Mouse (Mus musculus): Measurements from ENCODE around the gene Maats1. TPM values are rescaled to one million over a fixed set of nuclear protein-coding genes. Genes with fewer than 3 reads are reported as not detected.

Gene Maats1
- total and polyA plus RNA-seq, 2 experiments from 2014 or later, result 1.5 to 2.6 TPM

DNA sequence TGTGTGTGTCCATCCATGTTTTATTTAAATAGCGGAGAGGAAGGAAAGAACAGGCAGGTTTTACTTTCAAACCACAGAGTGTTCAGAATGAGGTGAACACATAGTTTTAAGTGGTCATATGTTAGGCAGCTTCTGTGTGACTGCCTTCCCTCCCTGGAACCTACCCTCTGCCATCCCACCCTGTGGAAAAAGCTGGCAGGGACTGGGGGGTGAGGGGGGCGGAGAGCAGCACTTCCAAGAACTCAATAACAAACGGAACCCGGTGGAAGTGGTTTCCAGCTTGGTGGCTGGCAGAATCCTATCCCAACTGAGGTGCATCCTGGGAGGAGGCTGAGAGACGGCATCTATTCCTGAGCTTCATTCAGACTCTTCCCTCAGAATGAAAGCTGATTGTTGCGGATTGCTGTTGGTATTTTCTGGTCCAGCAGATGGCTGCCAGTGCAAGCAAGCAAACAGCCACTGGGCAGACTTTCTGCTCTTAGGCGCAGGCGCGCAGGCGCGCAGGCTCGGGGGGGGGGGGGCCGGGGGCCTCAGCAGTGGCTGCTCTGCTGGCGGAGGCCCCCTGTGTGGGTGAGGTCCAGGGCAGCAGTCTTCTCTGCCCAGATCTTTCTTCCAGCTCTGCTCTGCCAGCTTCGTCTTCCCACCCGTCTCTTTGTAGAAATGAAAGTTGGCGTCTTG is 34.4 kb upstream of the Maats1 start:
- ATAC-seq (peak; percentile 95), DNase-seq (peak; percentile 85)
- H3K4me2 ChIP-seq (ENCODE audit: low read depth), result peak overlapping the region; percentile 51
- WGBS, result 15% methylated on average over 17 of the region's 17 CpGs
- H3K9me3 ChIP-seq (ENCODE audit: low read length), result no peaks in the 10 kb centered on the region
- no peaks in the 10 kb centered on the region for H3K27me3 ChIP-seq (ENCODE audit: insufficient read depth, low read length)
- H3K4me1 ChIP-seq (ENCODE audit: insufficient read depth), result no peaks in the 10 kb centered on the region
- peak overlapping the region; percentile 32 for H3K4me3 ChIP-seq (ENCODE audit: low read depth, low read length)
- peak overlapping the region; percentile 75 for H3K27ac ChIP-seq (ENCODE audit: low read depth, low read length)
- H3K36me3 ChIP-seq (ENCODE audit: insufficient read depth), result no peaks in the 10 kb centered on the region
- peak overlapping the region; percentile 49 for H3K9ac ChIP-seq
- peak; percentile 62 for TF ChIP-seq CTCF (IDR thresholded peaks at IDR 0.05; ENCODE audit: low read depth)

DNA sequence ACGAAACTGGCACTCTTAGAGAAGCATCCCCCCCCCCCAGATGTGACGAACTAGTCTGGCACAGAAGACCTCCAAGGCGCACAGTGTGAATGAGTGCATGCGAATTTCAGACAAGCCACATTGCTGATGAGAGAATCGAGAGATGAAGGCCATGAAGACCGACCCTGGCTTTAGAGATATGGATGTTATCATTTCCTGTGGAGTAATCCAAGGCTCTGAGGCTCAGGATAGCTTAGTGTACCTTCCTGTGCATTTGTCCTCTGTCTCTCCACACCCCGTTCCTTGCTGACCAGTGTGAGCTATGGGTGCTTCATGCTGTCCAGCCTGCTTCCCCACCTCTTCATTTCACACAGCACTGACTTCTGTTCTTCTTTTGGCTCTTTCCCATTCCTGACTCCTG is 33.2 kb upstream of the Maats1 start:
- TF ChIP-seq CTCF (IDR thresholded peaks at IDR 0.05; ENCODE audit: low read depth), result no peak
- WGBS, result 85% methylated on average over 7 of the region's 7 CpGs
- Histone ChIP-seq H3K9ac (no peak overlapping the region), H3K4me1 (ENCODE audit: insufficient read depth) (no peaks in the 10 kb centered on the region), H3K4me3 (ENCODE audit: low read depth, low read length) (no peak overlapping the region), H3K27ac (ENCODE audit: low read depth, low read length) (no peak overlapping the region), H3K9me3 (ENCODE audit: low read length) (no peaks in the 10 kb centered on the region), H3K27me3 (ENCODE audit: insufficient read depth, low read length) (no peaks in the 10 kb centered on the region), H3K36me3 (ENCODE audit: insufficient read depth) (no peaks in the 10 kb centered on the region), H3K4me2 (ENCODE audit: low read depth) (no peak overlapping the region)
- ATAC-seq (no peak), DNase-seq (no peak)

DNA sequence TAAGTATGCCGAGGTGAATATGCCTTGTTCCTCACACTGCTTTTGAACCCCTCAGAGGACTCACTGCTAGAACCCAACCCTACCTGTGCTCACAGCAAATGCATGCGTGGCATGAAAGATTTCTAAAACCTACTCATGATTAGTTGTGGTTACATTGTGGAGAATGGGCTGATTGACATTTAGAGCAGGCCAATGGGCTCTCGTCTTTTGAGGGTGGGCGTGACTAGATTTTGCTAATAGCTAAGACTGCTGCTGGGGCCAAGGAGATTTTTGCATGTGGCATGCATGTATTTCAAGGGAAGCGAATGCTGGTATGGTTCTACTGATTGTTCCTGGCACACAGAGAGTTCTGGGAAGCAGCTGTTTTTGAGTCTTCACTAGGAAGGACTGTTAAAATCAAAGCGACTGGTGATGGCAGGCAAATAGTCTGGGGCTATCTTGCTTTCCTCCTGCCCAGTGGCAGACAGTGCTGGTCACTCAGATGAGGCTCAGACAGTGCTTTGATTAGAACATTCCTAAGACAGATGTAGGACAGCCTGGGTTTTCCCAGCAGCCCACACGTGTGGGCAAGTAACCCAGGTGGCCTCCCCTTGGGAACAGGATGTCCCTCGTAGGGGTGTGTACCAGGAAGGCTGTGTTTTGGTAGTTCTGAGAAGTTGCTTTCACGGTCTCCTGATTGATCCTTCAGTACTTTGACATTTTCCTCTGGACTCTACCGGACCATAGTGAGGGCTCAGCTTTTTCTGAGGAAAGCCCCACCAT is 32.6 kb upstream of the Maats1 start:
- no peak for TF ChIP-seq CTCF (IDR thresholded peaks at IDR 0.05; ENCODE audit: low read depth)
- no peaks in the 10 kb centered on the region for H3K36me3 ChIP-seq (ENCODE audit: insufficient read depth)
- no peak overlapping the region for H3K4me2 ChIP-seq (ENCODE audit: low read depth)
- ATAC-seq, result no peak
- H3K9me3 ChIP-seq (ENCODE audit: low read length), result no peaks in the 10 kb centered on the region
- WGBS, result 85% methylated on average over 10 of the region's 10 CpGs
- no peak overlapping the region for H3K27ac ChIP-seq (ENCODE audit: low read depth, low read length)
- no peaks in the 10 kb centered on the region for H3K4me1 ChIP-seq (ENCODE audit: insufficient read depth)
- no peak overlapping the region for H3K4me3 ChIP-seq (ENCODE audit: low read depth, low read length)
- peak; percentile 22 for DNase-seq
- no peak overlapping the region for H3K9ac ChIP-seq
- no peaks in the 10 kb centered on the region for H3K27me3 ChIP-seq (ENCODE audit: insufficient read depth, low read length)

DNA sequence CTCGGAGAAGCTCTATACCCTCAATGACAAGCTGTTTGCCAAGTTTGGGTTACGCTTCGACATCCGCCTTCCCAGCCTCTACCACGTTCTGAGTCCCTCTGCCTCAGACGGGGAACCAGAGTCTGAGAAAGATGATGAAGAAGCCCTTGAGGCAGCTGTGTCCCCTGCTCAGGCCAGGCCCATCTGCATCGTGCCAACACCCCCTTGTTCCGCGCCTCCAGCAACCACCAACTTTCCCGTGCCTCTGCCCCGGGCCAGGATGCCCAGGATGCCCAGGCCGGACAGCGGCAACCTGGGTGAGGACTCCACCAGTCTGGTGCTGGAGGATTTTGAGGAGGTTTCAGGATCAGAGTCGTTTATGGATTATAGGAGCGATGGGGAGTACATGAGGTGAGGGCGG is 32.0 kb upstream of the Maats1 start:
- H3K9ac ChIP-seq, result no peak overlapping the region
- H3K9me3 ChIP-seq (ENCODE audit: low read length), result no peaks in the 10 kb centered on the region
- no peak overlapping the region for H3K4me2 ChIP-seq (ENCODE audit: low read depth)
- no peak for DNase-seq
- WGBS, result 87% methylated on average over 16 of the region's 16 CpGs
- no peaks in the 10 kb centered on the region for H3K27me3 ChIP-seq (ENCODE audit: insufficient read depth, low read length)
- no peak overlapping the region for H3K4me3 ChIP-seq (ENCODE audit: low read depth, low read length)
- no peak for TF ChIP-seq CTCF (IDR thresholded peaks at IDR 0.05; ENCODE audit: low read depth)
- no peaks in the 10 kb centered on the region for H3K36me3 ChIP-seq (ENCODE audit: insufficient read depth)
- no peak overlapping the region for H3K27ac ChIP-seq (ENCODE audit: low read depth, low read length)
- no peak for ATAC-seq
- no peaks in the 10 kb centered on the region for H3K4me1 ChIP-seq (ENCODE audit: insufficient read depth)

DNA sequence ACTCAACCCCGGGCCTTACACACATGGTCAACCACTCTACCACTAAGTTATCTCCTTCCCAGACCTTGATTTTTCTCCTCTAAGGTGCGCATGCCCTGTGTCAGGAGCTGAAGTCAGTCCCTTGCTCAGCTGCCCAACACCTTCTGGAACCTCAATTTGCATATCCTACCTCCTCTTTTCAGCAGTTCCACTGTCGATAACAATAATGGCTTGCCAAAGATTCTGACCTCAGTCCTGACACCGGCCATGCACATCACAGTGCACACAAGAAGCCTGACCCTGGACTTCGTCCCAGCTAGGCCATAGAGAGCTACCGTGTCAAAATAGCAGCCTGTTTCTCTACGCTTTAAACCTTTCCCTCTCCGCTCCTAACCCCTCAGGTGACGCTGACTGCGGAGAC is 31.5 kb upstream of the Maats1 start:
- Histone ChIP-seq H3K27me3 (ENCODE audit: insufficient read depth, low read length) (no peaks in the 10 kb centered on the region), H3K9me3 (ENCODE audit: low read length) (no peaks in the 10 kb centered on the region), H3K4me1 (ENCODE audit: insufficient read depth) (no peaks in the 10 kb centered on the region), H3K4me2 (ENCODE audit: low read depth) (no peak overlapping the region), H3K4me3 (ENCODE audit: low read depth, low read length) (no peak overlapping the region), H3K36me3 (ENCODE audit: insufficient read depth) (no peaks in the 10 kb centered on the region), H3K9ac (no peak overlapping the region), H3K27ac (ENCODE audit: low read depth, low read length) (no peak overlapping the region)
- 83% methylated on average over 10 of the region's 10 CpGs for WGBS
- no peak for TF ChIP-seq CTCF (IDR thresholded peaks at IDR 0.05; ENCODE audit: low read depth)
- no peak for DNase-seq
- no peak for ATAC-seq

DNA sequence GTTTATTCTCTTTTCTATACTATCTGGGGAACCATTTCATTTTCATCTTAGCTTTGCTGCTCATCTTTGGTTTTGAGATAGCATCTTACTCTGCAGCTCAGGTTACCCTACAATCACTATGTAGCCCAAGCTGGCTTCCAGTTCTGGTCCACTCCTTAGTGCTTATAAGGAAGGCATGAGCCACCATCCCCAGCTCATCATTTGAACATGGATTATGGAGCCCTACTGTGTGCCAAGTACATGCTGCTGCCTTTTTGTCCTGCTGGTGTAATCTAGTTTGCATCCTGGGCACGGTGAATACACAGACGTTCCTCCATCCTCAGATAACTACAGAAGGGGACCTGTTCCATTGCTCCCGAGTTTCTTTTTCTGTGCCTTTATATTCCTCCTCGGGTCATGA is 30.9 kb upstream of the Maats1 start:
- no peaks in the 10 kb centered on the region for H3K36me3 ChIP-seq (ENCODE audit: insufficient read depth)
- no peaks in the 10 kb centered on the region for H3K27me3 ChIP-seq (ENCODE audit: insufficient read depth, low read length)
- H3K9ac ChIP-seq, result no peak overlapping the region
- H3K4me2 ChIP-seq (ENCODE audit: low read depth), result no peak overlapping the region
- no peak overlapping the region for H3K4me3 ChIP-seq (ENCODE audit: low read depth, low read length)
- no peaks in the 10 kb centered on the region for H3K4me1 ChIP-seq (ENCODE audit: insufficient read depth)
- DNase-seq, result no peak
- TF ChIP-seq CTCF (IDR thresholded peaks at IDR 0.05; ENCODE audit: low read depth), result no peak
- WGBS, result 82% methylated on average over 4 of the region's 4 CpGs
- no peak for ATAC-seq
- no peaks in the 10 kb centered on the region for H3K9me3 ChIP-seq (ENCODE audit: low read length)
- no peak overlapping the region for H3K27ac ChIP-seq (ENCODE audit: low read depth, low read length)

DNA sequence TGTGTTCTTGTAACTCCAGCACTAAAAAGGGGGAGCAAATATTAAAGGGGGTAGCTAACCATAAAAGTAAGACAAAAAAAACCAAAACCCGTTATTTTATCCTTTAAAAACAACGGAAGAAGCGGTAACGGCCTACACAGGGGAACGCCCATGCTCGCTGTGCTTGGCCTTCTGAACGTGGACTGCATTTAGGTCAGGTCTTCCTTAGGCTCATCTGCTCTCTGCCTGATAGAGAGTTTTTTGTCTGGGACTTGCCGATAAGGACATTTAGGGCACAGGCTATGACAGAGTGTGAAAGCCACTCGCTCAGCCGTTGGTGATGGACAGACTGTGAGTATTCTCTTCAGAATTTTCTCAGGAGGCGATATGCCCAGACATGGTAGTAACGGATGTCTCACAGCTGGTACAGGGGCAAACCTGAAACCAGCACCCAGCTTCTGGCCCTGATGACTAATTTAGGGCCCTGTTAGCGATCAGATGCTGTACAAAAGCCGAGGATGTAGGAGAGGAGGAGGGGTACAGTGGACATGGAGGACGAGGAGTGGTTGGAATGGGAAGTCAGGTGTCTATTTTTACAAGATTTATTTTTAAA is 29.9 kb upstream of the Maats1 start:
- ATAC-seq, result no peak
- Histone ChIP-seq H3K27me3 (ENCODE audit: insufficient read depth, low read length) (no peaks in the 10 kb centered on the region), H3K36me3 (ENCODE audit: insufficient read depth) (no peaks in the 10 kb centered on the region), H3K27ac (ENCODE audit: low read depth, low read length) (no peak overlapping the region), H3K9ac (no peak overlapping the region), H3K4me3 (ENCODE audit: low read depth, low read length) (no peak overlapping the region), H3K4me2 (ENCODE audit: low read depth) (no peak overlapping the region), H3K4me1 (ENCODE audit: insufficient read depth) (no peaks in the 10 kb centered on the region), H3K9me3 (ENCODE audit: low read length) (no peaks in the 10 kb centered on the region)
- WGBS, result 87% methylated on average over 15 of the region's 15 CpGs
- no peak for TF ChIP-seq CTCF (IDR thresholded peaks at IDR 0.05; ENCODE audit: low read depth)
- DNase-seq, result no peak

Data from forebrain, postnatal 0 days (tissue).